Mouse (Mus musculus): ENCODE measurements at regions not wholly inside any gene's neighbourhood (a gene's known extent, or its start where the extent isn't known, plus 50 kb on each side); places are given as distances from the start of the nearest gene placed in this dataset.

DNA sequence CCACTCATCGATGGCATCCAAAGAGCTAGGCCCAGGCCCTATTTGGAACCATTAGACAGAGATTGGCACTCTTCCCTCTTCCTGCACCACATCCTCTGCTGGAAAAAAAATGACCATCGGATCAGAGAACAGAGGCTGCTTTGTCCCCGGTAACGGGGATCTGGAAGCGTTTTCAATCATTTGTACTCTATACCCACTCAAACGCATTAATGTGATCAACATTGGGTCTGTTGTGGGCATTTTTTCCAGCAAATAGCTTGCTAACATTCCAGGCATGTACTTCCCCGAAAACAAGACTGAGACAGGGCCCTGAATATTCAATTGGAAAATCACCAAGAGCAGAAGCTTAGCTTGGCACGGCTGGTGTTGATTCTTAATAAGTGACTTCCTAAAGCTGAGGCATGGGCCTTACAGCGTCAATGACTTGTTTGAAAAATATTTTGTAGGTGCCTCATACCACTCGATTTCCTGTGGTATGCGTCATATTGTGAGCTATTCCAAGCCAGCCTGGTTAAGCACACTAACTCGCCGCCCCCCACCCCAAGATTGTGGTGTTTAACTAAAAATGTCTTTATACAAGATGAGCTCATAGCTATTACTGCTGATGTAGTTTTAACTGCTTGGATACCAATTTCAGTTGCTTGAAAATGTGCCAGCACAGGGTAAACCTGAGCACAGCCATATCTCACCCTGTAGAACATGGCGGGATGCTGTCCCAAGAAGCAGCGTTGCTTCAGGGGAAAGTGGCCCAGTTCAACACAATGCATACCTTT is 308.0 kb downstream of the Spry2 start:
- TF ChIP-seq CTCF (IDR thresholded peaks at IDR 0.05; ENCODE audit: low read depth, low read length) (no peak), EP300 (IDR thresholded peaks at IDR 0.05; ENCODE audit: insufficient read depth, low read depth, low read length) (no peak)
